Mouse (Mus musculus): ENCODE results near the gene Zfand3. TPM values are rescaled to one million over a fixed set of nuclear protein-coding genes. Genes with fewer than 3 reads are reported as not detected.

Gene Zfand3
- polyA plus RNA-seq, 1 experiment from 2014 or later = 78.9 TPM

GRCm38 (mm10) chr17:30032796-30033195, 28.3 kb downstream of the Zfand3 start:
- H3K9me3 ChIP-seq = no peaks in the 10 kb centered on the region
- no peaks in the 10 kb centered on the region for H3K36me3 ChIP-seq
- H3K27ac ChIP-seq = no peak overlapping the region
- WGBS = 96% methylated on average over 4 of the region's 4 CpGs
- H3K9ac ChIP-seq = no peak overlapping the region
- H3K4me2 ChIP-seq = no peak overlapping the region
- ATAC-seq (ENCODE audit: low FRiP score) = no peak
- peaks cover 36% of the 10 kb centered on the region for H3K4me1 ChIP-seq (replicated peaks)
- no peak overlapping the region for H3K4me3 ChIP-seq
- no peaks in the 10 kb centered on the region for H3K27me3 ChIP-seq

- no peak for ATAC-seq (ENCODE audit: low FRiP score)
- WGBS = 65% methylated on average over 4 of the region's 4 CpGs
- H3K4me2 ChIP-seq = no peak overlapping the region
- no peak overlapping the region for H3K4me3 ChIP-seq
- no peak overlapping the region for H3K27ac ChIP-seq
- H3K27me3 ChIP-seq = no peaks in the 10 kb centered on the region
- H3K4me1 ChIP-seq (replicated peaks) = peaks cover 28% of the 10 kb centered on the region
- no peaks in the 10 kb centered on the region for H3K36me3 ChIP-seq
- H3K9me3 ChIP-seq = no peaks in the 10 kb centered on the region
- H3K9ac ChIP-seq = no peak overlapping the region
These were observed 29.5 kb downstream of the Zfand3 start for GRCm38 (mm10) chr17:30033991-30034390.

GRCm38 (mm10) chr17:30035216-30036005, 30.9 kb downstream of the Zfand3 start:
- WGBS = 81% methylated on average over 4 of the region's 4 CpGs
- H3K9me3 ChIP-seq = no peaks in the 10 kb centered on the region
- ATAC-seq (ENCODE audit: low FRiP score) = no peak
- no peak overlapping the region for H3K4me3 ChIP-seq
- no peak overlapping the region for H3K9ac ChIP-seq
- H3K36me3 ChIP-seq = no peaks in the 10 kb centered on the region
- H3K27ac ChIP-seq = no peak overlapping the region
- H3K4me2 ChIP-seq = no peak overlapping the region
- no peaks in the 10 kb centered on the region for H3K27me3 ChIP-seq
- peaks cover 17% of the 10 kb centered on the region for H3K4me1 ChIP-seq (replicated peaks)

GRCm38 (mm10) chr17:30043163-30043822, 38.8 kb downstream of the Zfand3 start:
- Histone ChIP-seq H3K36me3 (no peaks in the 10 kb centered on the region), H3K9ac (no peak overlapping the region), H3K4me1 (replicated peaks) (peaks cover 17% of the 10 kb centered on the region), H3K27ac (no peak overlapping the region), H3K4me2 (no peak overlapping the region), H3K9me3 (no peaks in the 10 kb centered on the region), H3K4me3 (no peak overlapping the region), H3K27me3 (no peaks in the 10 kb centered on the region)
- 95% methylated on average over 7 of the region's 7 CpGs for WGBS
- ATAC-seq (ENCODE audit: low FRiP score) = no peak

GRCm38 (mm10) chr17:30045181-30045580, 40.6 kb downstream of the Zfand3 start:
- Histone ChIP-seq H3K4me2 (no peak overlapping the region), H3K9me3 (no peaks in the 10 kb centered on the region), H3K27ac (peak overlapping the region; percentile 71), H3K4me1 (replicated peaks) (peaks cover 14% of the 10 kb centered on the region), H3K27me3 (no peaks in the 10 kb centered on the region), H3K36me3 (no peaks in the 10 kb centered on the region), H3K9ac (no peak overlapping the region), H3K4me3 (no peak overlapping the region)
- WGBS = 52% methylated on average over 2 of the region's 2 CpGs
- ATAC-seq (ENCODE audit: low FRiP score) = 0 out of 2 replicates have a peak, but pooled peaks have one; percentile 43

- 94% methylated on average over 5 of the region's 5 CpGs for WGBS
- H3K9ac ChIP-seq = no peak overlapping the region
- H3K9me3 ChIP-seq = no peaks in the 10 kb centered on the region
- peaks cover 18% of the 10 kb centered on the region for H3K4me1 ChIP-seq (replicated peaks)
- H3K4me2 ChIP-seq = no peak overlapping the region
- H3K36me3 ChIP-seq = no peaks in the 10 kb centered on the region
- no peak overlapping the region for H3K27ac ChIP-seq
- H3K27me3 ChIP-seq = no peaks in the 10 kb centered on the region
- H3K4me3 ChIP-seq = no peak overlapping the region
- no peak for ATAC-seq (ENCODE audit: low FRiP score)
These were observed 42.1 kb downstream of the Zfand3 start for GRCm38 (mm10) chr17:30046654-30047053.

GRCm38 (mm10) chr17:30051523-30052346, 47.2 kb downstream of the Zfand3 start:
- Histone ChIP-seq H3K4me3 (no peak overlapping the region), H3K27me3 (no peaks in the 10 kb centered on the region), H3K27ac (no peak overlapping the region), H3K9ac (no peak overlapping the region), H3K9me3 (no peaks in the 10 kb centered on the region), H3K4me1 (replicated peaks) (peaks cover 11% of the 10 kb centered on the region), H3K4me2 (no peak overlapping the region), H3K36me3 (no peaks in the 10 kb centered on the region; the same call in 1 of the 2 replicates)
- ATAC-seq (ENCODE audit: low FRiP score) = no peak
- 81% methylated on average over 5 of the region's 5 CpGs for WGBS

GRCm38 (mm10) chr17:30052347-30052742, 47.8 kb downstream of the Zfand3 start:
- no peak for ATAC-seq (ENCODE audit: low FRiP score)
- H3K27me3 ChIP-seq = no peaks in the 10 kb centered on the region
- WGBS = 94% methylated on average over 5 of the region's 5 CpGs
- no peak overlapping the region for H3K9ac ChIP-seq
- no peak overlapping the region for H3K4me3 ChIP-seq
- no peak overlapping the region for H3K27ac ChIP-seq
- peaks cover 11% of the 10 kb centered on the region for H3K4me1 ChIP-seq (replicated peaks)
- no peaks in the 10 kb centered on the region for H3K9me3 ChIP-seq
- no peak overlapping the region for H3K4me2 ChIP-seq
- no peaks in the 10 kb centered on the region; the same call in 1 of the 2 replicates for H3K36me3 ChIP-seq

GRCm38 (mm10) chr17:30053463-30053862, 48.9 kb downstream of the Zfand3 start:
- Histone ChIP-seq H3K27me3 (no peaks in the 10 kb centered on the region), H3K9me3 (no peaks in the 10 kb centered on the region), H3K36me3 (no peaks in the 10 kb centered on the region; the same call in 1 of the 2 replicates), H3K9ac (no peak overlapping the region), H3K27ac (no peak overlapping the region), H3K4me3 (no peak overlapping the region), H3K4me2 (no peak overlapping the region), H3K4me1 (replicated peaks) (peaks cover 14% of the 10 kb centered on the region)
- ATAC-seq (ENCODE audit: low FRiP score) = no peak
- WGBS = 87% methylated on average over 9 of the region's 9 CpGs

- WGBS = 88% methylated on average over 2 of the region's 2 CpGs
- no peak for ATAC-seq (ENCODE audit: low FRiP score)
These were observed 49.3 kb downstream of the Zfand3 start for GRCm38 (mm10) chr17:30053871-30054270.

GRCm38 (mm10) chr17:30056226-30056625, 51.7 kb downstream of the Zfand3 start:
- no peaks in the 10 kb centered on the region for H3K9me3 ChIP-seq
- no peak for ATAC-seq (ENCODE audit: low FRiP score)
- H3K27ac ChIP-seq = no peak overlapping the region
- H3K9ac ChIP-seq = no peak overlapping the region
- WGBS = 81% methylated on average over 5 of the region's 5 CpGs
- no peaks in the 10 kb centered on the region for H3K27me3 ChIP-seq
- H3K4me2 ChIP-seq = no peak overlapping the region
- no peak overlapping the region for H3K4me3 ChIP-seq
- H3K36me3 ChIP-seq = no peaks in the 10 kb centered on the region; the same call in 1 of the 2 replicates
- peaks cover 30% of the 10 kb centered on the region for H3K4me1 ChIP-seq (replicated peaks)

More at GRCm38 (mm10) chr17:30053871-30054270, 49.3 kb downstream of the Zfand3 start:
- Histone ChIP-seq H3K9ac (no peak overlapping the region), H3K4me3 (no peak overlapping the region), H3K36me3 (no peaks in the 10 kb centered on the region; the same call in 1 of the 2 replicates), H3K27me3 (no peaks in the 10 kb centered on the region), H3K9me3 (no peaks in the 10 kb centered on the region), H3K27ac (no peak overlapping the region), H3K4me2 (no peak overlapping the region), H3K4me1 (replicated peaks) (peaks cover 18% of the 10 kb centered on the region)

- Histone ChIP-seq H3K36me3 (no peaks in the 10 kb centered on the region; the same call in 1 of the 2 replicates), H3K27me3 (no peaks in the 10 kb centered on the region), H3K4me3 (no peak overlapping the region), H3K9me3 (no peaks in the 10 kb centered on the region), H3K4me2 (no peak overlapping the region), H3K4me1 (replicated peaks) (peaks cover 26% of the 10 kb centered on the region), H3K27ac (peak overlapping the region; percentile 18; the same call in 1 of the 2 replicates), H3K9ac (no peak overlapping the region)
- 75% methylated on average over 3 of the region's 3 CpGs for WGBS
- ATAC-seq (ENCODE audit: low FRiP score) = no peak
These were observed 54.1 kb downstream of the Zfand3 start for GRCm38 (mm10) chr17:30058594-30058993.
